Mouse (Mus musculus): ENCODE measurements at regions not wholly inside any gene's neighbourhood (a gene's known extent, or its start where the extent isn't known, plus 50 kb on each side); places are given as distances from the start of the nearest gene placed in this dataset.

- peaks cover 46 to 69% of the 10 kb centered on the region in 2 experiments for H3K4me1 ChIP-seq (ENCODE audit: control insufficient read depth in 1 of 2, insufficient read depth in 2 of 2)
- H3K27ac ChIP-seq (ENCODE audit: insufficient read depth, low read depth): peak overlapping the region; percentile 58; the same call in 1 of the 2 replicates
- TF ChIP-seq MXI1 (IDR thresholded peaks at IDR 0.05; ENCODE audit: low read depth, low read length): no peak
- TF ChIP-seq ELF1 (IDR thresholded peaks at IDR 0.05; ENCODE audit: low read depth, low read length): no peak
- no peak for TF ChIP-seq MAX (IDR thresholded peaks at IDR 0.05; ENCODE audit: low read length)
- no peak for TF ChIP-seq KAT2A (IDR thresholded peaks at IDR 0.05; ENCODE audit: insufficient replicate concordance, low read length)
- no peak for TF ChIP-seq CHD2 (IDR thresholded peaks at IDR 0.05; ENCODE audit: low read length)
- no peak for TF ChIP-seq MEF2A (IDR thresholded peaks at IDR 0.05; ENCODE audit: borderline replicate concordance, low read depth, low read length)
- TF ChIP-seq MAFK (IDR thresholded peaks at IDR 0.05; ENCODE audit: insufficient replicate concordance, low read length): no peak
- TF ChIP-seq CHD1 (IDR thresholded peaks at IDR 0.05; ENCODE audit: low read depth, low read length): no peak
- no peak for TF ChIP-seq CTCF (conservative IDR thresholded peaks at IDR 0.05 in 1 of 2, IDR thresholded peaks at IDR 0.05 in 1 of 2; ENCODE audit: low read depth in 2 of 2, low read length in 2 of 2)
- no peak for TF ChIP-seq HCFC1 (IDR thresholded peaks at IDR 0.05; ENCODE audit: low read depth, low read length)
- no peak for TF ChIP-seq POLR2A (IDR thresholded peaks at IDR 0.05; ENCODE audit: low read depth, low read length)
- TF ChIP-seq E2F4 (IDR thresholded peaks at IDR 0.05; ENCODE audit: insufficient replicate concordance, low read depth, low read length): no peak
- H3K36me3 ChIP-seq (replicated peaks in 1 of 2; ENCODE audit: control insufficient read depth in 1 of 2, insufficient read depth in 1 of 2, low read length in 1 of 2): no peaks in the 10 kb centered on the region
- H3K27me3 ChIP-seq (replicated peaks): no peaks in the 10 kb centered on the region
- DNase-seq (ENCODE audit: extremely low read depth): no peak
- no peaks in the 10 kb centered on the region for H3K79me2 ChIP-seq (replicated peaks; ENCODE audit: control insufficient read depth, extremely low read depth, insufficient read depth, poor library complexity, severe bottlenecking)
- no peak overlapping the region for H3K9ac ChIP-seq (ENCODE audit: insufficient read depth, low read depth)
- dilution Hi-C loops (cut with MboI; ENCODE audit: extremely low pct_ligation_motif_present, extremely low pct_unique_long_range_greater_than_20kb, low sequenced_read_pairs): no loop called here
- no peak overlapping the region for H3K4me2 ChIP-seq (ENCODE audit: insufficient read depth, low read depth, poor library complexity, severe bottlenecking)
- in situ Hi-C loops (cut with MboI; ENCODE audit: low pct_ligation_motif_present, low pct_unique_long_range_greater_than_20kb, low sequenced_read_pairs): loop anchor here (5.0 kb wide), 2 partner anchors 55 to 85 kb away; no protein-coding TSS in a partner anchor
- no peak overlapping the region for H3K4me3 ChIP-seq (replicated peaks in 1 of 3; ENCODE audit: low read depth in 2 of 3, low read length in 2 of 3, poor library complexity in 1 of 3)
- H3K9me3 ChIP-seq (replicated peaks; ENCODE audit: low read length): peaks cover 7% of the 10 kb centered on the region
These were observed 70.0 kb downstream of the Cryaa start for GRCm38 (mm10) chr17:31747563-31747962.

DNA sequence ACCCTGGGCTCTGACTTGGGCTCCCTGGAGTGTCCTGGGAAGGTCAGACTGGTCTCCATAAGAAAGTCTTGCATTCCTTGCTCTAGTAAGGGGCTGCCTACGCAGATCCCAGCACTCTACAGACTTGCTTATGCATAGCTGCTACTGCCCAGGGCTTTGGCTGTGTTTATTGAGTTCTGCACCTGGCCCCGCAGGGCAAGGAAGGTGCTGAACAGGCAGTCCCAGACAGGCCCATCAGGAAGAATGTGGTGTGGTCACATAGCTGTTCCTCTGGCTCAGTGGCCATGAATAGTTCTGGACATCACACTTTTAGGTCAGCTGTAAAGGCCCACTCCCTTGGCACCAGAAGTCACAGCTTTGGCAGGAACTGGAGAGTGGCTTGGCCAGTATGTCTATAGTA is 70.6 kb downstream of the Cryaa start:
- no peak overlapping the region for H3K27ac ChIP-seq (ENCODE audit: insufficient read depth, low read depth)
- H3K4me2 ChIP-seq (ENCODE audit: insufficient read depth, low read depth, poor library complexity, severe bottlenecking): no peak overlapping the region
- no peaks in the 10 kb centered on the region for H3K27me3 ChIP-seq (replicated peaks)
- no peaks in the 10 kb centered on the region for H3K36me3 ChIP-seq (replicated peaks in 1 of 2; ENCODE audit: control insufficient read depth in 1 of 2, insufficient read depth in 1 of 2, low read length in 1 of 2)
- peak overlapping the region in 1 of 3 experiments; percentile 24 for H3K4me3 ChIP-seq (replicated peaks in 1 of 3; ENCODE audit: low read depth in 2 of 3, low read length in 2 of 3, poor library complexity in 1 of 3)
- H3K9ac ChIP-seq (ENCODE audit: insufficient read depth, low read depth): no peak overlapping the region
- TF ChIP-seq RAD21 (IDR thresholded peaks at IDR 0.05; ENCODE audit: low read depth, low read length) (no peak), JUN (IDR thresholded peaks at IDR 0.05; ENCODE audit: insufficient read depth, low read depth, low read length) (no peak), BHLHE40 (IDR thresholded peaks at IDR 0.05; ENCODE audit: low read depth, low read length) (no peak), GABPA (IDR thresholded peaks at IDR 0.05; ENCODE audit: insufficient replicate concordance, low read depth, low read length) (no peak), RCOR1 (conservative IDR thresholded peaks at IDR 0.05; ENCODE audit: low read depth, low read length) (no peak), MEF2A (IDR thresholded peaks at IDR 0.05; ENCODE audit: borderline replicate concordance, low read depth, low read length) (no peak), TCF12 (IDR thresholded peaks at IDR 0.05; ENCODE audit: low read depth, low read length) (no peak), MYC (IDR thresholded peaks at IDR 0.05; ENCODE audit: low read depth, low read length) (no peak), MXI1 (IDR thresholded peaks at IDR 0.05; ENCODE audit: low read depth, low read length) (no peak), E2F4 (IDR thresholded peaks at IDR 0.05; ENCODE audit: insufficient replicate concordance, low read depth, low read length) (no peak)
- dilution Hi-C loops (cut with MboI; ENCODE audit: extremely low pct_ligation_motif_present, extremely low pct_unique_long_range_greater_than_20kb, low sequenced_read_pairs) (no loop called here), in situ Hi-C loops (cut with MboI; ENCODE audit: low pct_ligation_motif_present, low pct_unique_long_range_greater_than_20kb, low sequenced_read_pairs) (loop anchor here (5.0 kb wide), 2 partner anchors 56 to 84 kb away; no protein-coding TSS in a partner anchor)
- DNase-seq (ENCODE audit: extremely low read depth): no peak
- peaks cover 7% of the 10 kb centered on the region for H3K9me3 ChIP-seq (replicated peaks; ENCODE audit: low read length)
- peaks cover 52 to 75% of the 10 kb centered on the region in 2 experiments for H3K4me1 ChIP-seq (ENCODE audit: control insufficient read depth in 1 of 2, insufficient read depth in 2 of 2)
- H3K79me2 ChIP-seq (replicated peaks; ENCODE audit: control insufficient read depth, extremely low read depth, insufficient read depth, poor library complexity, severe bottlenecking): no peaks in the 10 kb centered on the region
